Mouse (Mus musculus): ENCODE results near the gene Gm42517.

GRCm38 (mm10) chr5:108349511-108350148 is 18.1 kb downstream of the Gm42517 start:
- TF ChIP-seq CTCF (IDR thresholded peaks at IDR 0.05; ENCODE audit: control insufficient read depth, insufficient read depth, insufficient replicate concordance, low read depth, low read length) (no peak), POLR2A (IDR thresholded peaks at IDR 0.05; ENCODE audit: control insufficient read depth, low read depth, low read length) (no peak)

Data from testis, adult 2 months (tissue).